Mouse (Mus musculus): Measurements from ENCODE around the gene Tmem274.
"Not testable (repeated sequence)": the region's sequence is repeated elsewhere in the genome, so short reads cannot be mapped to it uniquely, and the experiment has no call there.

Tmem274 gene

GRCm38 (mm10) chr4:149477078-149477477 lies at the start of gene Tmem274:
TSS of gene Tmem274 (plus strand) at chr4:149477378.
- no peak for DNase-seq

DNA sequence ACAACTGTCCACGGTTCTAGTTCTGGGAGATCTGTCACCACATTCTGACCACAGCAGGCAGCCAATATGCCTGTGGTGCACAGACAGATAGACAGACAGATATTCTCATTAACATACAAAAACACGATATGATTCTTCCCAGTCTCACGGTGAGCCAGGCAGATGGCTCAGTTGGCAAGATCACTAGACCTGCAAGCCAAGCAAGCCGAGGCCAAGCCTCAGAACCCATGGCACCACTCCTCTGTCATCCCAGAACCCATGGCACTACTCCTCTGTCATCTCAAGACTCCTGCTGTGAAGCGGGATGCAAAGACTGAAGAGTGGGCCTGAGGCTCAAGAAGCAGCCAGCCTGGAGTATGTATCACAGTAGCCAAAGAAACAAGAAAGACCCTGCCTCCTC lies 47.6 kb upstream of the Tmem274 start:
- DNase-seq = no peak

DNA sequence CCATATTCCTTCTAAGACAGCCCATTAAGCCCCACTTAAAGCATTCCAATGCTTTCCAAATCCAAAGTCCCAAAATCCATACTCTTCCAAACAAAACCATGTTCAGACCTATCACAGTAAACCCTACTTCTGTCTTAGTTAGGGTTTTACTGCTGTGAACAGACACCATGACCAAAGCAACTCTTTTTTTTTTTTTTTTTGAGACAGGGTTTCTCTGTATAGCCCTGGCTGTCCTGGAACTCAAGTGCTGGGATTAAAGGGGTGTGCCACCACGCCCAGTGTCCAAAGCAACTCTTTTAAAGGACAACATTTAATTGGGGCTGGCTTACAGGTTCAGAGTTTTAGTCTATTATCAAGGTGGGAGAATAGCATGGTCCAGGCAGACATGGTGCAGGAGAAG lies 45.3 kb upstream of the Tmem274 start:
- DNase-seq = not testable (repeated sequence)

DNA sequence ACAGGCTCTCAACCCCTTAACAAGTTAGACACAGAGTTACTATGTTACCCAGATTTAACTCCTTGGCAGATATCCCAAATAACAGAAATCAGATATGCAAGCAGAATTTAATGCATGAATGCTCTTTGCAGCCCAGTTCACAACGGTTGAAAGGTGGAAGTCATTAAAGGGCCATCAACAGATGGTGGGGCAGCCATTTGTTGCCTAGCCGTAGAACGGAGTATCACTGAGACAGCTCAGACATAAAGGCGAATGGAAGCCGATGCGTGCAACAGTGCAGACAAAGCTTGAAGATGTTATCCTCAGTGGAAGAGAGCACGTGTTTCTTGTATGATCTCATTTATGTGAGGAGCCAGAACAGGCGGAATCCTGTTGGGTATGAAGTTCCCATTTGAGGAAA lies 36.6 kb upstream of the Tmem274 start:
- peak in 1 of 2 experiments; percentile 30 for DNase-seq

GRCm38 (mm10) chr4:149442436-149442835 lies 34.7 kb upstream of the Tmem274 start:
- peak in 1 of 2 experiments; percentile 26 for DNase-seq

DNA sequence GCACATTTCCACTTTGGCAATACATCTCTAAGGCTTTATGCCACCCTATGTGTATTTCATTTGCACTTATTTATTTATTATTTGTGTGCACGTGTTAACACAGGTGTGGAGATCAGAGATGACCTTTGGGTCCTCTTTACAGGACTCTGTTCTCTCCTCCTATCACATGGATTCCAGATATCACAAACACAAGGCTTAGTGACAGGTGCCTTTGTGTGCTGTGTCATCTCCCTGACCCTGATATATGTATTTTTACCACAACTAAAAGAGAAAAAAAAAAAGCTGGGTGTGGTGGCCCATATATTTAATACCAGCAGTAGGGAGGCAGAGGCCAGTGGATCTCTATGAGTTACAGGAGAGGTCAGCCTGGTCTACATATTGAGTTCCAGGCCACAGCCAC lies 32.7 kb upstream of the Tmem274 start:
- DNase-seq = no peak

- DNase-seq = peak; percentile 94
Measured at GRCm38 (mm10) chr4:149444964-149445701, 32.0 kb upstream of the Tmem274 start.

- peak in 1 of 2 experiments; percentile 58 for DNase-seq
Measured at GRCm38 (mm10) chr4:149445868-149446267, 31.3 kb upstream of the Tmem274 start.

DNA sequence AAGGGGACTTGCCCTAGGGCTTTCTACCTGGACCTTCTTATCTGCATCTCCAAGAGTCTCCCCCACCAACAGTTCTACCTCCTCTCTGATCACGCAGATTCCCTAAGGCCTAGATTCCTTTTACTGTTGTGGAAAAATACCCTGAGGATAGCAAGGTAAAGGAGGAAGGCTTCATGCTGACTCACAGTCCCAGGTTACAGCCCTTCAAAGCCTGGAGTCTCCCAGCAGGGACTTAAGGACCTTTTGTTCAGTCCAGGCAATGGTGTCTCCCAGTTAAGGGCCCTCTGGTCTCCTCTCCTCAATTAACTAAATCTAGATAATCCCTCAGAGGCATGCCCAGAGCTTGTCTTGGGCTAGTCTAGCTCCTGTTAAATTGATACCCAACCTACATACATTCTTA lies 30.9 kb upstream of the Tmem274 start:
- no peak for DNase-seq

GRCm38 (mm10) chr4:149450636-149451035 lies 26.5 kb upstream of the Tmem274 start:
- DNase-seq = no peak

DNA sequence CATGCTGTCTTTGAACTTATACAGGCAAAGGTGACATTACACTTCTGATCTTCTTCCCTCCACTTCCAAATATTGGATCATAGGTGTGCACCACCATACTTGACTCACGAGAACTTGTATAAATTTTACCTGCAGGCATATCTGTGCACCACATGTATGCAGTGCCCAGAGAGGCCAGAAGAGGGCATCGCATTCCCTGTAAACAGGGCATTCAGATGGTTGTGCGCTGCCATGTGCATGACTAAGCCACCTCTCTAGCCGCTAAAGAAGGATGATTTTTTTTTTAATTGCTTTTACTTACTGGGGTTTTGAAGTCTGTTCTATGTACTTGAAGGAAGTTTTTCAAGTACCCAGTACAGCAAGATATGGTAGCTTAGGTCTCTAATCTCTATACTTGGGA lies 23.5 kb upstream of the Tmem274 start:
- peak; percentile 41 to 80 for DNase-seq

GRCm38 (mm10) chr4:149454263-149454662 lies 22.9 kb upstream of the Tmem274 start:
- peak in 1 of 2 experiments; percentile 60 for DNase-seq

- peak; percentile 17 to 32 for DNase-seq
Measured at GRCm38 (mm10) chr4:149454879-149455278, 22.3 kb upstream of the Tmem274 start, which contains the start of gene Rbp7. TSS of gene Rbp7 (minus strand) at chr4:149454978.

- DNase-seq = not testable (repeated sequence)
Measured at GRCm38 (mm10) chr4:149457163-149457562, 20.0 kb upstream of the Tmem274 start.

- DNase-seq = peak; percentile 84 to 88
Measured at GRCm38 (mm10) chr4:149457831-149458430, 19.2 kb upstream of the Tmem274 start.

GRCm38 (mm10) chr4:149458526-149458925 lies 18.7 kb upstream of the Tmem274 start:
- no peak for DNase-seq

DNA sequence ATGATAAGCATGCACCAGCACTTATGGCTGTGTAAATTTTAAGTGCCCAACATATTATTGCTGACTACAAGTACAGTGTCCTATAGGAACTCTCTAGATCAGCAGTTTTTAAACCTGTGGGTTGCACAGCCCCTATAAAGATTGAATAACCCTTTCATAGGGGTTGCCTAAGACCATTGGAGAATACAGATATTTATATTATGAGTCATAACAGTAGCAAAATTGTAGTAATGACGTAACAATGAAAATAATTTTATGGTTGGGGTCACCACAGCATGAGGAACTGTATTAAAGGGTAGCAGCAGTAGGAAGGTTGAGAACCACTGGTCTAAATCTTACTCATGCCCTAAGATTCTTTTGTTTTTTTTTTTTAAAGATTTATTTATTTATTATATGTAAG lies 17.8 kb upstream of the Tmem274 start:
- no peak for DNase-seq

GRCm38 (mm10) chr4:149460475-149460874 lies 16.7 kb upstream of the Tmem274 start:
- DNase-seq = not testable (repeated sequence)

GRCm38 (mm10) chr4:149461579-149462304 lies 15.4 kb upstream of the Tmem274 start:
- DNase-seq = peak; percentile 42 to 45

DNA sequence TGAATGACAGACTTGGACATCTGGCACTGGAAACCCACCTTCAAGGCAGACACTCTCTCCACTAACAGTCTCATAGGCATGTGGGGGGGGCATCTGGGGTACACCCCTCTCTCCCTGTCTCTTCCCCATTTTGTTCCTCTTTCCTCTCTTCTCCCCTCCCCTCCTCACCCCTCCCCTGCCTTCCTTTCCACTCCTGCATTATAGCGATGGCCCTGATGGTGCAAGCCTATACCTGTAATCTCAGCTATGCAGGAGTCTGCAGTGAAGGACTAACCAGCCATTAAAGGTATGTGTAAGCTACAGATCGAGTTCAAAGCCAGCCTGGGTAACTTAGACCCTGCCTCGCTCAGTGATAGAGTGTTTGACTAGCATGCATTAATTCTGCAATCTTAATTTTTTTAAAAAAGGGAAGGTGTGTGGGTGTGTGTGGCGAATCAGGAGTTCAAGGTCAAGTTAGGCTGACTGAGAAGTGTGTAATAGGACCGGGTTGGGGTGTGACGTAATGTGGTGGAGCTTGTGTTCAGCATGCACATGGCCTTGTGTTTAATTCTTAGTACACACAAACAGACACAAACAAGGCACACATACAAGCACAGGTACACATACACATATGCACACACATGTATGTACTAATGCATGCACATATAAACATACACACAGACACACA lies 14.7 kb upstream of the Tmem274 start:
- DNase-seq = no peak

- DNase-seq = peak; percentile 20 to 31
Measured at GRCm38 (mm10) chr4:149463435-149463950, 13.7 kb upstream of the Tmem274 start.

DNA sequence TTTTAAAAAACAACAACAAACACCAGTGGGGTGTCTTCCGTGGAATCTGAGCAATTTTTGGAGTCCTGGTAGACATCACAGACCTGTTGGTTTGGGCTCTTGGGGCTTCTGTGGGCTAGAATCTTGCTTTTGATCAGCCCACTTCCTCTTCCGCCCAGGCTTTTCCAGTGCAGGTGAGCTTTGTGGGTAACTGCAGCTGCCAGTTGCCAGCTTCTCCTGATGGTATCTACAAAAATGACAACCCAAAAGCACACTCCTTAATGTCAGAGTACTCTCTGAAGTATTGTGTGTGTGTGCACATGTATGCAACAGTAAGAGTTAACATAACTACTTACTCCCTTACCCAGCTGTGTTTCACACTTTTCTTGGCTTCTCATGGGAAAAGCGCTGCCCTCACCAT lies 7.6 kb upstream of the Tmem274 start:
- no peak for DNase-seq

DNA sequence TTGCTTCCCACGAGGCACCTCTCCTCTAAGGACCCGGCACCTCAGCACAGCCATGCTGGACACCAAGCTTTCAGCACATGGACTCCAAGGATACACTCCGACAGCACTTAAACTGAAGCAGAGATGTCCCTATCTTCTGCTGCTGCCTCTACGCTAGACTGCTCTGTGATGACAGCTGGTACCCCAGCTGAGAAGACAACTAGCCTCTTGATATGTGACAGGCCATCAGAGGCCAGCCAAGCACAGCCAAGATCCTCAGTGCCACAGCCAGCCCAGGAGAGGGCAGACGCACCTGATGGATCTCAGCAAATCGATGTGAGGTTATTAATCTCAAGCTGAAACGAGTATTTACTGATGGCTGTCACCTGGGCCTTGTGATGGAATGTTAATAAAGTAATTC lies 2.1 kb upstream of the Tmem274 start:
- no peak for DNase-seq

Measured in kidney, postnatal 36 days (tissue).